23 mouse cellular contexts compared by ENCODE assay signal in genomic region chr10:58856742-58857141, GRCm38 (mm10). TPM values are rescaled to one million over a fixed set of nuclear protein-coding genes. Genes with fewer than 3 reads are reported as not detected.
DNase-seq lines count a peak whose midpoint lies in the region; ATAC-seq lines count a peak whose summit lies in the region.
"Had no signal": no experiment of that assay in that cellular context is flagged by ENCODE, and none has a peak within 500 bp of the region (broad histone marks: within the 10 kb centered on the region; RNA-seq: fewer than 3 reads in every experiment).

No protein-coding gene starts in this region.

- ATAC-seq in neural tube, embryonic 13.5 days (ENCODE audit: low read depth) = peak; percentile 51; the same call in 1 of the 2 replicates
- ATAC-seq in hindbrain, embryonic 15.5 days (ENCODE audit: low FRiP score, low read depth) = peak; percentile 51; the same call in 1 of the 2 replicates
- ATAC-seq in megakaryocyte-erythroid progenitor cell, adult 5-6 weeks (replicated peaks; ENCODE audit: low FRiP score, low TSS enrichment, poor library complexity, severe bottlenecking) = no peak
- ATAC-seq: intestine, embryonic 15.5 days; liver, postnatal 0 days; midbrain, embryonic 13.5 days had no signal

- H3K9me3 ChIP-seq in heart, embryonic 10.5 days = no peaks in the 10 kb centered on the region
- no peaks in the 10 kb centered on the region for H3K9me3 ChIP-seq in neural tube, embryonic 13.5 days
- H3K9me3 ChIP-seq in hindbrain, embryonic 15.5 days = no peaks in the 10 kb centered on the region
- H3K9me3 ChIP-seq: intestine, embryonic 15.5 days; midbrain, embryonic 13.5 days had no signal

- DNase-seq in heart, embryonic 10.5 days (ENCODE audit: low spot score) = peak; percentile 27
- DNase-seq in heart, adult 8-10 months (ENCODE audit: low spot score) = no peak
- no peak for DNase-seq in neural tube, embryonic 10.5 days (ENCODE audit: extremely low spot score, low spot score)
- DNase-seq in retina, postnatal 1 day = peak; percentile 54
- no peak for DNase-seq in right cerebral cortex, postnatal 4 days
- DNase-seq: adrenal gland, postnatal 14 days; cerebellum, adult 18-20 months; cerebellum, postnatal 14 days; heart, postnatal 4 days; kidney, adult 9 months; kidney, postnatal 14 days; layer of hippocampus, postnatal 36 days; liver, postnatal 0 days; lung, postnatal 14 days; right cerebral cortex, postnatal 25 days; thymus, postnatal 25 days had no signal

- no peak overlapping the region for H3K27ac ChIP-seq in heart, embryonic 10.5 days
- peak overlapping the region; percentile 35; the same call in 1 of the 2 replicates for H3K27ac ChIP-seq in neural tube, embryonic 13.5 days (replicated peaks)
- peak overlapping the region; percentile 1; the same call in 1 of the 2 replicates for H3K27ac ChIP-seq in hindbrain, embryonic 15.5 days (replicated peaks)
- H3K27ac ChIP-seq: intestine, embryonic 15.5 days; midbrain, embryonic 13.5 days had no signal

- H3K27me3 ChIP-seq in heart, embryonic 10.5 days (ENCODE audit: insufficient read depth, poor library complexity, severe bottlenecking) = 0 out of 2 replicates have a peak, but pooled peaks cover 3% of the 10 kb centered on the region
- no peaks in the 10 kb centered on the region for H3K27me3 ChIP-seq in neural tube, embryonic 13.5 days
- no peaks in the 10 kb centered on the region for H3K27me3 ChIP-seq in hindbrain, embryonic 15.5 days
- H3K27me3 ChIP-seq: intestine, embryonic 15.5 days; midbrain, embryonic 13.5 days had no signal

- H3K9ac ChIP-seq in neural tube, embryonic 13.5 days = no peak overlapping the region
- no peak overlapping the region for H3K9ac ChIP-seq in hindbrain, embryonic 15.5 days
- H3K9ac ChIP-seq: intestine, embryonic 15.5 days; liver, postnatal 0 days; midbrain, embryonic 13.5 days had no signal

- no peak overlapping the region for H3K4me2 ChIP-seq in neural tube, embryonic 13.5 days
- no peak overlapping the region for H3K4me2 ChIP-seq in hindbrain, embryonic 15.5 days
- H3K4me2 ChIP-seq: intestine, embryonic 15.5 days; midbrain, embryonic 13.5 days had no signal

- no peak overlapping the region for H3K4me3 ChIP-seq in heart, embryonic 10.5 days
- H3K4me3 ChIP-seq in neural tube, embryonic 13.5 days = no peak overlapping the region
- no peak overlapping the region for H3K4me3 ChIP-seq in hindbrain, embryonic 15.5 days
- H3K4me3 ChIP-seq: intestine, embryonic 15.5 days; midbrain, embryonic 13.5 days; myocyte had no signal

- H3K36me3 ChIP-seq in heart, embryonic 10.5 days = no peaks in the 10 kb centered on the region
- no peaks in the 10 kb centered on the region for H3K36me3 ChIP-seq in neural tube, embryonic 13.5 days
- H3K36me3 ChIP-seq in hindbrain, embryonic 15.5 days = no peaks in the 10 kb centered on the region
- H3K36me3 ChIP-seq: intestine, embryonic 15.5 days; midbrain, embryonic 13.5 days had no signal

- H3K4me1 ChIP-seq in heart, embryonic 10.5 days = peaks cover 14% of the 10 kb centered on the region
- H3K4me1 ChIP-seq in neural tube, embryonic 13.5 days (replicated peaks) = peaks cover 31% of the 10 kb centered on the region
- H3K4me1 ChIP-seq in hindbrain, embryonic 15.5 days (replicated peaks) = peaks cover 24% of the 10 kb centered on the region
- H3K4me1 ChIP-seq: intestine, embryonic 15.5 days had no signal

RNA-seq across cellular contexts. Expression of gene Sh3rf3, which starts 43.6 kb away (rescaled TPM):
- 0.17 and 0.65 TPM in 2 replicates for polyA plus RNA-seq in heart, embryonic 10.5 days (2016; fragmentation: Nextera tagmentation; extraction: Ambion mirVana)
- 1 to 10 TPM in 2 of 4 experiments, under 1 TPM in 2; 0.95 to 1.6 (median 0.98) TPM for total RNA-seq in heart, adult 8-10 months (2022)
- 4.6 and 5.6 TPM in 2 replicates for polyA plus RNA-seq in neural tube, embryonic 13.5 days (2015; fragmentation: Nextera tagmentation; extraction: Ambion mirVana)
- 3.2 and 4.4 TPM in 2 replicates for polyA plus RNA-seq in hindbrain, embryonic 15.5 days (2015; fragmentation: Nextera tagmentation; extraction: Ambion mirVana)
- total RNA-seq in megakaryocyte-erythroid progenitor cell, adult 5-6 weeks (2014; fragmentation: Nextera tagmentation) = not detected in 2 replicates
- not detected in 2 replicates for total RNA-seq in megakaryocyte-erythroid progenitor cell, adult 5-6 weeks (2017)
- total RNA-seq: liver, adult 2 months had no signal
- polyA plus RNA-seq: liver, adult 2 months; liver, postnatal 0 days had no signal

Comparison
In these comparisons a context has a peak if more than half of its experiments do, and no peak if none do; other contexts are left out.
1. DNase-seq: peak in heart, embryonic 10.5 days (single experiment) and retina, postnatal 1 day (single experiment); none in heart, adult 8-10 months (single experiment), neural tube, embryonic 10.5 days (single experiment) and right cerebral cortex, postnatal 4 days (single experiment).